Mouse (Mus musculus) layer of hippocampus, postnatal 10 days (tissue): ENCODE data around the gene Ankrd42. TPM values are rescaled to one million over a fixed set of nuclear protein-coding genes. Genes with fewer than 3 reads are reported as not detected.
A peak's percentile ranks its signal among the peaks of the same experiment; 100 is the strongest.

ENCODE experiments used
- DNase-seq, 2 experiments: peaks; one replicate each; pipeline ENCODE4 v3.0.0; 2021; ENCODE audit warnings: low spot score in 2 of 2
- total RNA-seq, 2 experiments: library from RNA; stranded (reverse); gene quantifications; 2 replicates each; pipeline ENCODE4 v1.2.3; 2021

Gene Ankrd42
- total RNA-seq, 2 experiments from 2014 or later: 26.4 to 26.6 TPM

- no peak for DNase-seq
These were observed 56.3 kb downstream of the Ankrd42 start for GRCm38 (mm10) chr7:92580491-92581207.

DNA sequence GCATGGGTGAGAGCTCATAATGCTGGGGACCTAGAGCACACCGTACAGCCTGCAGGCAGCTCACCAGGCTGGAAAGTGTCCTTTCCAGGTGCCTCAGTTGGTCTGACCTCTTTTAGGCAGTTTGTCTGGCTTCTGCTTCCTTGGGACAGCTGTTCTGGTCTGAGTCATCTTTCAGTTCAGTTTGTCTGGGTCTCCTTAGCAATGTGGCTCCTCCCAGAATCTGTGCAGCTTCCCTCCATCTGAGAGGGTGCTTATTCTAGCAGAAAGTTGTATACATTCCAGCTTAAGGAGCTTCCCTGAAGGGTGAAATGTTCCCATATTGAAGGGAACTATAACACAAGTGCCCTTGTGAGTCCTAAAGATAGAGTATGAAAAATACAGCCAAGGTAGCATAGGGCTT, 70.2 kb downstream of the Ankrd42 start:
- no peak for DNase-seq

DNA sequence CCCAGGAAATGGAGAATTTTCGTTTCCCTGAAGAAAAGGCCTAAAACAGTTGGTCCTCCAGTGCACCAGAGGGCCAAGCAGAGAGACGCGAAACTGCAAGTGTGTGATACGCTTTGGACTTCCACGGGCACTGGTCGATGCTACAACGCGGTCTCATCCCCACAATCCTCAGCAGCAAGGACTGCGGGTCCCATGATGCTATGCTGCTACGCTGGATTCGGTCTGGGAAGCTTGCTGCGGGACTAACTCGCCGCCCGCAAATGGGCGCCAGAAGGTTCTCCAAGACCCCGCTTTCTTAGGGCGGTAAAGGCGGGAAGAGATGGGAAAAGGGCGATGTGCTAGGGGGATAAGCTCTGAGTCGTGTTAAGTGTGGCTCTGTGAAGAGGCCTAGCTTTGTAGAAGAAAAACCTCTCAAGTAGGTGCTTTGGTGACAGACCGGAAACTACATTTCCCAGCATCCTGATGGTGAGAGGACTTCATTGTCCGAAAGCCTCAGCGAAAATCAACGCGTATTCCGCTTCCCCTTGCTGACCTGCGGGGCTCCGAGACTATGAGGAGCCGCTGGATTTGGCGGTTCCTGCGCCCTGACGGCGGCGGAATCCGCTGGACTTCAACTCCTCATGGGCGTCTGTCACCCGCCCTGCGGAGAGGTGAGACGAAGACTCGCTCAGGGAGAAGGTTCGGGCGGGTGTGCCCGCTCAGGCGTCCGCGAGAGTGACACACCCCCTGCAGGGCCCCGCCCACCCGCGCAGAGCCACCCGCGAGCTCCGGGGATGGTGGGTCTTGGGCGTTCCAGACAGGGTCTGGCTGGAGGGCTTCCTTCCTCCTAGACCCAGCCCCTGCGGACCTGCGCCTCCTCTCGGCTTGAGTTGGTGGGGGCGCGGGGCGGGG, 75.7 kb downstream of the Ankrd42 start, which contains the start of gene Ccdc90b:
Gene Ccdc90b (plus strand): TSS at position 164 of the 891 bp plus-strand sequence.
- DNase-seq: peak; percentile 85 to 89

DNA sequence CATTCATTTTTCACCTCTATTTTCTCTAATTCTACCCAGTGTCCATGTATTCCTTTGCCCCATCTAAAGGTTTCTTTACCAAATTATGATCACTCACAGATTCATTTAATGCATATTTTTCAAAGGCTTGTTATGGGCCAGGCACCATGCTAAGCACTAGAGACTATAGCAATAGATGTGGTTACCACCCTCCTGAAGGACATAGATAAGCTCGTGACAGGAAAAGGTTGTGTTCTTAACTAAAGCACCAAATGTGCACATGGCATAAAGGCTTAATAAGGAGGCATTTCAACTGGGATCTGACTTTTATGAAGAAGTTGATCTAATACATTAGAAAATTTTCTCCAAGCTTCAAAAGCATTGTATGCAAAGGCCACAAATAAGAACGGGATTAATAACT, 78.2 kb downstream of the Ankrd42 start:
- DNase-seq: no peak

- peak in 1 of 2 experiments; percentile 9 for DNase-seq
These were observed 86.0 kb downstream of the Ankrd42 start for GRCm38 (mm10) chr7:92550990-92551392.

DNA sequence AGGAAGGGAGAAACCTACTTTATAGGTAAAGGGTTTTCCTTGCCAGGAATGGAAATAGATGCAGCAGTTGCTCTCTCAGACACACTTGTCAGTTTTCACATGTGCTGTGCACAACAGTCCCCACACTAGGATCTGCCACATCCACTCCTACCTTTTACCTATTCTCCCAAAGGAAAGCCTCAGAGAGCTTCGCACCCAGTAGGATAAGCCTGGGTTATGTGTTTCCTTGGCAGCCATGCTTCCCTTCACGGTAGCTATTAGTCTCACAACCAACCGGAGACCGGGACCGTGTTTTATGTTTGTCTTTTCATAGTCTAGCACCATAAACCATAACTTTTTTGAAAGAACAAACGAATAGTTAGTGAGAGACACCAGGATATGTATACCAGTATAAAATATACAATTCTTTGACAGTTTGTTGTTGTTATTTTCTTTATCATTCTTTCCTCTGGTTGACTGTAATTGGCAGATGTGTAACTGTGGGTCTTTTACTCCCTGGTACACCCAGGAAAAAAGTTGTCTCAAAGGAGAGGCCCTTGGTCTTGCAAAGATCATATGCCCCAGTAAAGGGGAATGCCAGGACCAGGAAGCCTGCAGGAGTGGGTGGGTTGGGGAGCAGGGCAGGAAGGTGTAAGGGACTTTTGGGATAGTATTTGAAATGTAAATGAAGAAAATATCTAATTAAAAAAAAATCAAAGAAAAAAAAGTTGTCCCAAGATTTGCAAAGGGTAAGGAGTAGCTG, 86.5 kb downstream of the Ankrd42 start:
- no peak for DNase-seq

GRCm38 (mm10) chr7:92546763-92547162, 90.2 kb downstream of the Ankrd42 start:
- DNase-seq: no peak

- DNase-seq: no peak
These were observed 104.4 kb downstream of the Ankrd42 start for GRCm38 (mm10) chr7:92532351-92533036.

Other genes with a start within 250 kb of the Ankrd42 start
- gene Ccdc90b, start 76.0 kb downstream of the Ankrd42 start, total RNA-seq: 10 to 100 TPM; 15.7 to 16.2 TPM
- 10 to 100 TPM; 41.8 to 45.5 TPM for gene Pcf11, start 32.8 kb upstream of the Ankrd42 start, total RNA-seq
- 10 to 100 TPM; 43.7 to 44.0 TPM for gene Rab30, start 104.5 kb upstream of the Ankrd42 start, total RNA-seq
- gene Ddias, start 237.1 kb upstream of the Ankrd42 start, total RNA-seq: 1 to 10 TPM; 1.8 to 2.0 TPM
- 10 to 100 TPM; 15.3 TPM for gene Prcp, start 237.3 kb upstream of the Ankrd42 start, total RNA-seq